Mouse (Mus musculus): Measurements from ENCODE around the gene Krt27.

Gene Krt27

DNA sequence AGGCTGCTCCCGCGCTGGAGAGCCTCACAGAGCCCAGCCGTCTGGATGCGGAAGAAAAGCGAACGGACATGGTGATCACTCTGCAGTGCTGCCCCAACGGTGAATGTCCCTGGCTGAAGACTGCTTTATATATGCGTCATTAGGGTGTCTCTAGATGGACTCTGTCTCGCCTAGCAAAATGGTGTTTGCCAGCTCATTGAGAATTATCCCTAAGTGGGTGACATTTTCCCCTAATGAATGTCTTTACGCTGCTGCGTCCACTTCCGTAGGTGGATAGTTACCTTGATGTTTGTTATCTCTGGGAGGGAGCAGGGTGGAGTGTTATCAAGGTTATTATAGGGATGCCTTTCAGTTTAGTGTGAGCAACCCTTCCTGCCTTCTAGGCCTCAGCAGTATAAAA lies at the start of gene Krt27:
Krt27 (minus strand) TSS at position 101 of the 400 bp plus-strand sequence.
- in situ Hi-C loops (cut with MboI, MseI) = no loop called here

DNA sequence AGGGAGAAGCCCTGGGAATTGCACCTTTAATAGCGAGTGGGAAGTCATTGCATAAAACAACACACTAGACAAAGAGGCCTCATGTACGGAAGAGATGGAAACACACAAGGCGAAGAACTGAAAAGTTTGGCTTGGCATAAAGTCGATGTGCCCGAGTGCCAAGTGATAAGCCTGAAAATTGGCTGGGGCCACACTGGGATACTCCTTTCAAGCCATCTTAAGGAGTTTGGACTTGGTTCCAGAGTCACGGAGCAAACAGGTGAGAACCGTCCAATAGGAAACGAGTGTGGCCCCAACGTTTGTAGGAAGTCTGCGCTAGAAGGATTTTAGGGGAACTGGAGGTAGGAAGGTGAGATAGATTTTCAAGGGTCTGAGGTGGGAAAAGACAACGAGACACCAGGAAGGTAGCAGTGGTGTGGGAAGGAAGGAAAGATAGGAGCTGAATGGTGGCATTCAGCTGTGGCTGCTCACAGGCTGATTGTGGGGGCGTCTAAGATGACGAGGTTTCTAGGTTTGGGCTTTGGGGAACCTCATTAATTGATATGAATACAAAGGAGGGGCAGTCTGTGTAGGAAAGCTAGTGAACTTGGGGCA lies 49.1 kb upstream of the Krt27 start:
- in situ Hi-C loops (cut with MboI, MseI) = no loop called here

DNA sequence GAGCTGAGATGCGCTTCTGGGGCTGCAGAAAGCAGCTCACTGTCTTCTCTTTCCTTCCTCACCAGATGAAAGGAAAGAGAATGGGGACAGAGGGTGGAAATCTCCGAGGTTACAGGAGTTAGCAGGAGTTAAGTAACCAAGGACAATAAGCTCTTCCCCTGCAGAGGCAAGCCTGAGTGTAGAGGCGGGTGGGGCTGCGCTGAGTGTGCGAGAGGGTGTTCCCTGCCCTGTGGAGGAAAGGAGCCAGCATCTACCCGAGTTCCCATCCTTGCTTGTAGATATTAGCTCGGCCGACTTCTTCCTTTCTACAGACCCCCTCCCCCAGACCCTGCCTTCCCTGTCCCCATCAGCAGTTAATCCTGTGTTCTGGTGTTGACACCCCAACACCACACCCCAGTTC lies 47.9 kb upstream of the Krt27 start:
- in situ Hi-C loops (cut with MboI, MseI) = no loop called here

DNA sequence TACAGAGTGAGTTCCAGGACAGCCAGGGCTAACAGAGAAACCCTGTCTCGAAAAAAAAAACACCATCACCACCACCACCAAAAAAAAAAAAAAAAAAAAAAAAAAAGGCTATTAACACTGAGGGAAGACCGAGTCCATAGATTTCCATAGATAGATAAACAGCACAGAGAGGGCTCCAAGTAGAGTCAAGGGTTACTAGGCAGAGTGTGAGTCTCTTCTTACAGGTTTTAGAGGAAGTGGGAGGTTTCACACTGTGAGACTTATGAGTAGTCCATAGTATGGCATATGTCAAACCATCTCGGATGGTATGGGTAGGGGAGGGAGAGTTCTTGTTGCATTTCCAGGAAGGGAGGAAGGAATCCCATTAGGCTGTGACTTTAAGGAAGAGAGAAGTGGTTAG lies 47.2 kb upstream of the Krt27 start:
- in situ Hi-C loops (cut with MboI, MseI) = no loop called here

DNA sequence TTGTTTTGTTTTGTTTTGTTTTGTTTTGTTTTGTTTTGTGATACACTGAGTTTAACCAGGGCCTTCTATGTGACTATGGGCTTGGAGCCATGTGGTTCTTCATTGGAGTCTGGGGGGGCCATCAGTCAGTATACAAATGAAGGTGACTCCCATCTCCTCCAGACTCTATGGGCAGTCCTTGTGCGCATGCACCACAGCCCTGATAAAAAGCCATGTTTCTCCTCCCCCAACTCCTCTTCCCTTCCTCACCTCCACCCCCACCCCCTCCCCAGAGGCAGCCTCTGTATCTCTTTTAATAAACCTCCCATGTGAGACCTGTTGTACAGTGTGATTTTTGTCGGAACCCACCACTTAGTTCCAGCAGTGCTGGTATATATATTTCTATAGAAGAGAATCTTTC lies 45.8 kb upstream of the Krt27 start:
- in situ Hi-C loops (cut with MboI, MseI) = no loop called here

DNA sequence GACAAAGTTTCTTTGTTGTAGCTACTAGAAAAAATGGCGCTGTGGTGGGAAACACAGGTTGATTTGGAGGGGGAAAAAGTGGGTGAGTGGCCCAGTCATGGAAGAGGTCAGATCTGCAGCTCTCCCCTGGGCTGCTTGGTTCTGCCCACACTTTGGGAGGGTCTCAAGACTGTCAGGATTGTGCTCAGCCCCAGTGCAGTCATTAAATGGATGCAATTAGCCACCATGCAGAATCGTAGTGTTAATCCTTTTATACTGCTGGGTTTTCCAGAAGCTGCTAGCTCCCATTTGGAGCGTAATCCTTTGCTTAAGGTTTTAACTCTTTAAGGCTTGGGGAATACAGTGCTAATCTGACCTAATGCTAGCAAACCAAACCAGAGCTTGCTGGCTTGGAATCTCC lies 45.1 kb upstream of the Krt27 start:
- in situ Hi-C loops (cut with MboI, MseI) = no loop called here

DNA sequence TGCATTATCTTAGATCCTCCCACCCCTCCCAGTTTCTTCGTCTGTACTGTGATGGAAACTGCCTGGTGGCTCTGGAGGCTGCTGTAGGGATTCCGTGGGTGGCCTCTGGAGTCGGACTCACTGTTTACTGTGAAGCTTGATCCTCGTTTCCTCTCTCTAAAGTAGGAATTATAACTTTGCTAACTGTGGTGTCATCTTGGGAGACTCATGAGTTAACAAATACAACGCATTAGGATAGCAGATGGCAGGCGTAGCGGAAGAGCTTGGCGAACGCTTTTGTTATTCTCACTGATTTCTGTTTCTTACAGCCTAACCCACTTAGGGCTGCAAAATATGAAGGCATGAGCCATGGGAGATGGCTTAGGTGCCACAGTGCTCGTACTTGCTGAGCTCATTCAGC lies 41.6 kb upstream of the Krt27 start:
- in situ Hi-C loops (cut with MboI, MseI) = no loop called here

DNA sequence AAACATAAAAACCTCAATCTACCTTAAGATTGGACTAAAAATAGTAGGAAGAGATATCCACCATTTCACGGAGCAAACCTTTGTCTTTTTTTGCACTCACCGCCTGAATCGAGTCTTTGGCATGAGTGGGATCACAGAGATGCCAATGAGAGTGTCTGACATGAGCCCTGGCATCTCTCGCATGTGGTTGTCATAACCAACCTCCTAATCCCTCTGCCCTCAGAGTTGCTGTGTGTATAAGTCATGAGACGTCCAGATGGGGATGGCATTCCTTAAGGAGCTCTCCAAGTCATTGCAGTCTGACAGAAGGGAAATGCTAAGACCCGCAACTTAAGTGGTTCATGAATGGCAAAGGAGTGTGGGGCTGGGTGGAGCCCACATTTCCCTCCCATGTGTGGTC lies 40.5 kb upstream of the Krt27 start:
- in situ Hi-C loops (cut with MboI, MseI) = no loop called here

DNA sequence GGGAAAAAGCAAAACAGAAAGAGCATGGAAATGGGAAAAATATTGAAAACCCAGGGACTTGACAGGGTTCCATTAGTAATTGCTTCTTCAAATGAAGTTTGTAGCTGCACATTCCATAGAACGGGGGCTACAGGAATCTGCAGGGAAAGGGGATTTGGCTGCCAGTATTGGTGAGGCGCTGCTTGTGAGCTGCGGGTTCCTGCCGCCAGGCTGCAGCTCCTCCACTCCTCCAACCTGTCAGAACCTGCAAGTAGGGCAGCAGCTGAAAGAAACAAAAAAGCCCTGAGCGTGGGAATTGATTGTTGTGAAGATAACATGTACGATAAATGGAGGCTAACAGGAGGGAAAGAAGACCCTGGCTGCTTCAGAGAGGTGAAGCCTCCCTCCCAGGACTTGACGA lies 40.0 kb upstream of the Krt27 start:
- in situ Hi-C loops (cut with MboI, MseI) = no loop called here

DNA sequence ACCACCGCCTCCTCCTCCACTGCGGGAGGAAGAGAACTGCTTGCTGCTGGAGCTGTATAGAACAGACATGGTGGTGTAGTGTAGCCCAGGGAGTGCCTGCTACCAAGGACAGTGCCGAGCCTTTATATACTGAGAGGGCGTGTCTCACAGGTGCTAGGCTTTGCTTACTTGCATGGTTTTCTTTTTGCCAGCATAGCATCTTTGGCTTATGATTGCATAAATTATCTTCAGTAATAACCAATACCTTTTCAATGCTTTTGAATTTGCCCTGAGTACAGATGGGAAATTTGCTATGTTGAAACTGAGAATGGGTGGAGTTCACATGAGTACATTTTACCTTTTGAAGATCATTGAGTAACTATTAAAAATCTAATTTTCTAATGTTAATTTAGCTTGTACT lies 38.4 kb upstream of the Krt27 start, which contains the start of gene Krt10:
Krt10 (minus strand) TSS at position 101 of the 400 bp plus-strand sequence.
- in situ Hi-C loops (cut with MboI, MseI) = loop anchor here (10.0 kb wide), 1 partner anchor 906 kb away; no protein-coding TSS in a partner anchor

DNA sequence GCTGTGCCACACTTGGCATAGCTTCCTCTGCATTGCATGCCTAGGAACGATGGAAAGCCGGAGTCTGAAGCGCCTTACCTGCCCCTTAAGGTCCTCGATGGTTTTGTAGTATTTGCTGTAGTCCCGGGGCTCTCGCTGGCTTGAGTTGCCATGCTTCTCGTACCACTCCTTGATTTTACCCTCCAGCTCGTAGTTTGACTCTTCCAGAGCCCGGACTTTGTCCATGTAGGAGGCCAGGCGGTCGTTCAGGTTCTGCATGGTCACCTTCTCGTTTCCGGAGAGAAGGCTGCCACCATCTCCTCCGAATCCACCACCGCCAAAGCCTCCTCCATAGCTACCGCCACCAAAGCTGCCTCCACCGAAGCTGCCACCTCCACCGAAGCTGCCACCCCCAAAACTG lies 37.8 kb upstream of the Krt27 start:
- in situ Hi-C loops (cut with MboI, MseI) = loop anchor here (10.0 kb wide), 1 partner anchor 906 kb away; no protein-coding TSS in a partner anchor

DNA sequence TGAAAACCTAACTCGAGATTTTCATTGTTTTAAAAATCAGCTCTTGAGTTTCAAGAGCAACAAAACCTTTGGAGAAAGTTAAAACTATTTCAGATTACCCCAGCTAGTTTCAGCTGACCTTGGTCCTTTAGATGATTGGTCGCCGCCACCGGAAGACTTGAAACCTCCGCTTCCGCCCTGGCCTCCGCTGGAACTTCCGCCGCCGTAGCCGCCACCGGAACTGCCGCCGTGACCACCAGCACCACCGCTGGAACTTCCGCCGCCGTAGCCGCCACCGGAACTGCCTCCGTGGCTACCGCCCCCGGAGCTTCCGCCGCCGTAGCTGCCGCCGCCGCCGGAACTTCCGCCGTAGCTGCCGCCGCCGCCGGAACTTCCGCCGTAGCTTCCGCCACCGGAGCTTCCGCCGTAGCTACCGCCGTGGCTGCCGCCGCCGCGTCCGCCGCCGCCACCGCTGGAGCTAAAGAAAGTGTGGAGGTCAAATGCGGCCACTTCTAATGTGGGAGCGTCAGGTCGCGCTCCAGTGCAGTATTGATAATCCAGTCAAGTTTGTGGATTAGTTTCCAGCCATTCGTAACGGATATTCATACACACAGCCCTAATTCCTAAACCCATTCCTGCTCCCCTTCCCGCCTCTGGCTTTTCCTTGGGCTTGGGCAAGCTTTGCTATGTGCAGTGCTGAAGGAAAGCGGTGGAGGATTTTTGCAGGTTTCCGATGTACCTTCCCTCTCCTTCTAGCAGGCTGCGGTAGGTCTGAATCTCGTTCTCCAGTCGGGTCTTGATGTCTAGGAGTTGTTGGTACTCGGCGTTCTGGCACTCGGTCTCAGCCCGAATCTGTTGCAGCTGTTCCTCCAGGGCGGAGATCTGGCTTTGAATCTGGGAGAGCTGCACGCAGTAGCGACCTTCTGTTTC lies 35.2 kb upstream of the Krt27 start:
- in situ Hi-C loops (cut with MboI, MseI) = loop anchor here (10.0 kb wide), 1 partner anchor 909 kb away; no protein-coding TSS in a partner anchor

DNA sequence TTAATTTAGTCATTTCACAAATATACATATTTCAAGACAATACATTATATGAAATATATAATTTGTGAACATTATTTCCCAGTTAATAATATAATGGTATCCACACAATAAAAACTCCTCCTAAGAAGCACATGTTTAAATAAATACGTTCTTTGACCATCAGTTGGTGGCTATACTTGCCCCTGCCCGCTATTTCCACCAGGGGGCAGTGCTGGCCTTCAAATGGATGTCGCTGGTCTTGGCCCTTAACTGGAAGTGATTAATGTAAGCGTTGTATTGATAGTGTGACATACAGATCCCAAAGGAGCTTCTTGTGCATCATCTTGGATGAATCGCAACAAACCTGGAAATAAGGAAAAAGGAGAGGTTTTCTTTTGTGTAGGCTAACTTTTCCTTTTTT lies 28.7 kb upstream of the Krt27 start:
- in situ Hi-C loops (cut with MboI, MseI) = no loop called here

DNA sequence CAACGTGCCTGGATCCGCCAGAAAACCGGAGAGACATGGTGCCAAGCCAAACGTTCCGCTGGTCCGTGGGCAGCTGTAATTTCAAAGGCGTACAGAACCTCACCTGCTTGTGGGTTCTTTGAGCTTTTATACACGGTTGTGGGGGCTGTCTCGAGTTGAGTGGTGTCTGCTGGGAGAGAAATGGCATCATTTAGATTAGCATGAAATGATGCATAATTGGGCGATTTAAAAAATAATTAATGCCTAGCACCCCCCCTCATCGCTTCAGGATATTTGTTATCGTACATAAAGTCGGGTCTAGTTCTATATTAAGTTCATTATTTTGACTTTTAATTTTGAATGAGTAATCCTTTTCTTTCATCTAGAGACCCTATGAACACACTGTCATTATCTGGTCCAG lies 23.9 kb upstream of the Krt27 start, which contains the start of gene Krt28:
Krt28 (minus strand) TSS at position 101 of the 400 bp plus-strand sequence.
- in situ Hi-C loops (cut with MboI, MseI) = no loop called here

DNA sequence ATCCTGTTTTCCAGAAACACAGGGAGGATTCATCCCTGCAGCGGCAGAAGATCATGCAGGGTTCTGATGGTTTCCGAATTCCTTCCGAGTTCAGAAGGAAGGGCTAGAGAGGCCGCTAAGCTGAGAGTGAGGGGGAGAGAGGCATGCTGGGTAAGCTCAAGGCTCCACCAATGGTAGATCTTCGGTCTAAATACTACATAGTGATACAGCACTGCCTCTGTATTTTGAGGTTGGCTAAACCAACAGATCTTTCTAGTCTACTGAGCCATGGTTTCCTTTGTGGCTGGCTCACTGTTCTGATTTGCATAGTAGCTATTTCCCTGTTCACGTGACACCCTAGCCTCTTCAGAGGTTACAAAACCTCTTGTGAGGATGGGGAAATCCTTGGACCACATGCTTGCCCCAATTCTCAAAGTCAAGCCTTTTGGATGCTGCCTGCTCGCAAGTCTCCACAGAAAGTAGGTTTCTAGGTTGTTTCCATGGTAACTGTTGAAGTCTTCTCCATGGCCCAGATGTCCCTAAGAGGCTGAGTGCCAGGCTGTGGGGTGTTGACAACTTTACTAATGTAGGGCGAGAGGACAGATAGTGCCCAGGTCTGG lies 19.0 kb upstream of the Krt27 start:
- in situ Hi-C loops (cut with MboI, MseI) = no loop called here

DNA sequence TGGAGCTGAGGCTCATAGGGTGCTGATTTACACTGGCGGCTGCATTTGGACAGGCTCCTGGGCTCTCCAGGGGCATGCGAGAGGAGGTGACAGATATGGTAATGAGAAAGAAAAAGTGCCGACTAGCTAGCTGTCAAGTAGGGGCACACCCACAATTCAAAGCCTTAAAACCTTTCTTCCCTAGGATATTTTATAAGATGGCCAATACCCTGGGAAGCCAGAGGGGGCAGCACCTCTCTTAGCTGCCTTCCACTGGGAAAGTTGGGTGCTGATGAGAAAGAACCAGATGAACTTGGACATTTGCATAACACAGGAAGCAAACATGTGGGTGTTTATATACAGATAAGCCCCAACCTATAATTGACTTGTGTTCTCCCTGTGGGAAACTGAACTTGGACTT lies 18.3 kb upstream of the Krt27 start:
- in situ Hi-C loops (cut with MboI, MseI) = no loop called here

DNA sequence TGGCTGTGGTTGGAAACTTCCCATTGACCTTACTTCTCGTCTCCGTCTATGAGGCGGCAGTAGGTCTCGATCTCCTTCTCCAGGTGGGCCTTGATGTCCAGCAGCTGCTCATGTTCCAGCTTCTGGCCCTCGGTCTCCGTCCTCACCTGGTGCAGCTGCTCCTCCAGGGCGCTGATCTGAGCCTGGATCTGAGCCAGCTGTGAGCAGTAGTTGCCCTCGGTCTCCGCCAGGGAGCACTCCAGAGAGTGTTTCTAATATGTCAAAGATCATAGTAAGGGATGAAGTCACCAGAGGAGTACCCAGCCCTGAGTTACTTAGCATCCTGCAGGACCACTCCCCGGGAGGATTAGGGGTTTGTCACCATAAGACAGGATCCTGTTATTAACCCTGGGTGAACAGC lies 15.9 kb upstream of the Krt27 start:
- in situ Hi-C loops (cut with MboI, MseI) = no loop called here

DNA sequence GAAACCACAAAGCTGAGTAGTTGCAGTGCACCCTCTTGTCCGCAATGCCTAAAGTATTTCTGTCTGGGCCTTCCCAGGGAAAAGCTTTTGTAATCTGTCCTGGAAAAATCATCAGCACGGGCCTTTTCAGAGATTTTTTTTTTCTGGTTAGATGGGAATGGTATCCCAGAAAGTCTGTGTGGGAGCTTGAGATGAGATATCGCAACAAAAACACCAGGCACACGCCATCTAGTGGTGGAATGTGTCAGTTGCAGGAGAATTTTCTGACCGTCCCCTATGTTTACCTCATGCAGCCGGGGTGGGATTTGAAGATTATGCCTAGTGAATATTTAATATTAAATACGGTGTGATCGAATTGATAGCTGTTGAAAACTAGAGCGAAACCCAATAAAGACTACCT lies 13.5 kb upstream of the Krt27 start:
- in situ Hi-C loops (cut with MboI, MseI) = no loop called here

DNA sequence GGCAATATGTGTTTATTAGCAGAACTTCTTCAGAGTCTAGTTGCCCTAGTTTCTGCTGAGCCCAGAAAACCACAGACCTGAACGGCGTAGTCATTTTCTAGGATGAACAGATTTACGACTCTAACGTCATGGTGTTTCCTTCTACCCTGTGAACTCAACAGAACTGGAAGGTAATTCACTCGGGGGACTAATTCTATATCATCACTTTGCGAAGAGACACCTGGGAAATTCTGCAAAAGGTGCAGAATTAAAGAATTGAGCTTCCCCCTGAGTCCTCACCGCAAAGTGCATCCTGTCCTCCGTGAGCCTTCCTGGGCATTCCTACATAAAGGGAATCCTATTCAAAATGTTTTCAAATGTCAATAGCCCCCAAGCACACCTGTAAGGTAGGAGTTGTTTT lies 10.5 kb upstream of the Krt27 start:
- in situ Hi-C loops (cut with MboI, MseI) = no loop called here

DNA sequence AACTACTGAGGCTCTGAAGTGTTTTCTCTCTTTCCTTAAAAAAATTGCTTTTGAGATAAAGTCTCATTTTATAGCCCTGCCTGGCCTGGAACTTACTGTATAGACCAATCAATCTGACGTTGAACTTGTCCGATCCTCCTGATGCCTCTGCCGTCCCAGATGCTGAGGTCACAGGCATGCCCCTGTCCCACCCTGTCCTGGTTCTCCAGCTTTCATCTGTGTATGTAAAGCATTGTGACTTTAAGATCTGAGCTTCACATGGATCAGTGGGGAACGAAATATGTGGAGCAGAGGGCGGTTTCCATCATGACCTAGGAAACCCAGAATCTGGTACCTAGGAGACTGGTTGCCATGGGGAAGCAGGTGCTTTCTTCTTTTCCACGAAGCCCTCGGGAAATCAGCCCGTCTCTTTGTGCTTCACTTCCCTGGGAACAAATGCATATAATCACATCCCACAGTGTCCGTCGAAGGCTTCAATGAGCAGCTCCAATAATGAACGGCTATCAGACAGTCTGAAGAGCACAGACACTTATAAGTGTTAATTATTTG lies 11.5 kb downstream of the Krt27 start:
- in situ Hi-C loops (cut with MboI, MseI) = no loop called here

DNA sequence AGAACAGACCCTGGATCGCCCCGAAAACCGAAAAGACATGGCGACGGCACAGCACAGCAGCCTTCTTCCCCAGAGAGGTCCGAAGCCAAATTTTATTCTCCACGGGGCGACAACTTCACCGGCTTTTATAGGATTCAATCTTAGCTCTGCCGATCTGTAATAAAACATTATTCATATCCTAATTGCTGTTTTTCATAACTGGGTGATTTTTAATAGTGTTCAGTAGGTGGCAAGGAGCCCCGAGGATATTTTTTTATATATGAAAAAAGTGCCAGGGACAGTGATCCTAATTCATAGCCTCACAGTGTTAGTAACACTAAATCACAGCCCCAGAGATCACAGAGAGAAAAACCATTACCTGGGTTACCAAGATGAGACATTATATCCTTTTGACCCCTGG lies 13.0 kb downstream of the Krt27 start, which contains the start of gene Krt26:
Krt26 (minus strand) TSS at position 101 of the 400 bp plus-strand sequence.
- in situ Hi-C loops (cut with MboI, MseI) = no loop called here

DNA sequence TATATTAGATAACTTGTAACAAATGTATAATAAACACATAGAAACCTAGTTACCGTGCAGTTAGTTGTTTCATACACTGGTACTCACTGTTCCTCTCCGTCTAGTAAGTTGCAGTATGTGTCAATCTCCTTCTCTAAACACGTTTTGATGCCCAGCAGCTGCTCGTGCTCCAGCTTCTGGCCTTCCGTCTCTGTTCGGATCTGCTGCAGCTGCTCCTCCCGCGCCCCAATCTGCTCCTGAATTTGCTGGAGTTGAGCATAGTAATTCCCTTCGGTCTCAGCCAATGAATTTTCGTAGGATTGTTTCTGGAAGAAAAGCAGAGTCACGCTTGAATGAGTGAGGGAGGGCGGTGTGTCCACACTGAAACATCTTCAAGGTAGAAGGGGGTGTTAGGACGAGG lies 17.5 kb downstream of the Krt27 start:
- in situ Hi-C loops (cut with MboI, MseI) = no loop called here
